Mouse (Mus musculus) cerebellum, postnatal 14 days (tissue): ENCODE results near the gene Trank1.

Source experiments
- DNase-seq, 2 experiments: peaks; one replicate each; pipeline ENCODE4 v3.0.0; 2021; ENCODE audit warnings: mixed read lengths in 2 of 2

The Trank1 gene

DNA sequence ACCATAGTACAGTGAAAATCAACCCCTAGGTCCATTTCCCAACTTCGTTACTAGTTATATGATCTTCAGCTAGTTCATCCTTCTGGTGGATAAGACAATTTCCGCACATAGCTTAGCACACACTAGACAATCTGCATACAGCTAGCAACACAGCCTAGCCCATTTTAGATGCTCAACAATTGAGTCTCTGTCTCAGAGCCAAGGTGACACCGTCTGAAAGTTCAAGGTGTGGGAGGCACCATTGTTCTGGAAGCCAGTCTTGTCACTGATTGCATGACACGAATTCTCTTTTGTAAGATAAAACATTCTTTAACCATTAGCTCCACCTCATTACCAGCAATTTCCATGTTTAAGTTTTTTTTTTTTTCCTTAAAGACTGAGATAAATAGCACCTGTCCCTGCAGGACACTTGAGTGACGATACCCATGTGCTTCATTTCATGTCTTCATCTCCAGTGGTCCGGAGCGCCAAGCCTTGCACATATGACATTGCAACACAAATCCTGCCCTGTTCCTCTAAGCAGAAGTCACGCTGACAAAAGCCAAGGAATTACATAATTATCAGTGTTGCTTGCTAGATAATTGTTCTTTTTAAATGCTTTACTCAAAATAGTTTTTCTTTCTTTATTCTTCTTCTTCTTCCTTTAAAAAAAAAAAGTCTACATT, 117.3 kb downstream of the Trank1 start:
- DNase-seq = no peak

DNA sequence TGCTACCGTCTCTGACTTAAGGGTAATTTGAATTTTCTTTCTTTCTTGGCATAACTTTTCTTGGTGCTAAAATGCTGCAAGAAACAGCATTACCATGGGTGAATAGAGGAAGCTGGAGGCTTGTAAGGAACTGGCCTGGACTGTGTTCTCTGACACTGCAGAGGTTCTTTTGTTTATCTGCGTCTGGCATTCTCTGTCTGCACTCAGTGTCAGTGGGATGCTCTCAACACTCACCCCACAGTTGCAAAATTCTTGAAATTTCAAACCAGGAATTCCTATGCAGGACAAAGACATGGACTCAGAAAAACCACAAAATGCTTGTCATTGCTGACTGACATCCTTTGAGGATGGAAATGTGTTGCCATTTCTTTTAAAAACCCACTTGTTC, 117.8 kb downstream of the Trank1 start:
- no peak for DNase-seq

DNA sequence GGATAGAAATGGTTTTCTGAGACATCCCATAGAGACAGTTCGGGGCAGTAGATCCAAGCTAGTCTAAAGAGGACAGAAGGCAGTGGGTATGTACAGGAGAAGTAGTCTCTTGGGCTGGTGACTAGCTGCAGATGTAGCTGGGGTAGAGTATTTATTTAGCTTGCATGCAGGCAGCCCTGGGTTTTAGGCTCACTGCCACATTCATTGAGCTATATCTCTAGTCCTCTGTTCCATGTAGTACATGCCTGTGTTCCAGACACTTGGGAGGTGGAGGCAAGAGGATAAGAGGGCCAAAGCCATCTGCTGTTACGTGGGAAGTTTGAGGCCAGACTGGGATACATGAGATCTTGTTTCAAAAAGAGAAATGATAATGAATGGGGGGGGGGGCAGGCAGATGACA, 123.9 kb downstream of the Trank1 start:
- DNase-seq = no peak

GRCm38 (mm10) chr9:111438904-111439835, 127.6 kb downstream of the Trank1 start, which contains the start of gene Dclk3:
Gene Dclk3, plus strand, starts transcription at chr9:111439081.
- peak; percentile 21 to 22 for DNase-seq

DNA sequence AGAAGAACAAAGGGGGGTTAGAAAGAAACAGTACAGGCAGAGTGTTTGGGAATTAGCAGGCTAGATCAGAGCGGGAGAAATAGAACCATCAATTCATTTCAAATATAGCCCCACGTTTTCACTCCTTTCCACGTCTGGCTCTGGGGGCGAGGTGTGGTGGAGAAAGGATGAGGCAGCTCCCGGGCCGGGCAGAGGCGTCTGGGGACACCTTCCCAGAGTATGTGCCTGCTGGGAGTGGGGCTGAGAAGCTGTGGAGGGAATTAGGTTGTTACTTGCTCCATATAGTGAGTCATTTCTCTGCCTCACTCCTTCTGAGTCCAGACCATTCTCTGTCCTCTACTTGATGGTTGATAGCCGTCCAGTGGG, 128.3 kb downstream of the Trank1 start:
- no peak for DNase-seq

DNA sequence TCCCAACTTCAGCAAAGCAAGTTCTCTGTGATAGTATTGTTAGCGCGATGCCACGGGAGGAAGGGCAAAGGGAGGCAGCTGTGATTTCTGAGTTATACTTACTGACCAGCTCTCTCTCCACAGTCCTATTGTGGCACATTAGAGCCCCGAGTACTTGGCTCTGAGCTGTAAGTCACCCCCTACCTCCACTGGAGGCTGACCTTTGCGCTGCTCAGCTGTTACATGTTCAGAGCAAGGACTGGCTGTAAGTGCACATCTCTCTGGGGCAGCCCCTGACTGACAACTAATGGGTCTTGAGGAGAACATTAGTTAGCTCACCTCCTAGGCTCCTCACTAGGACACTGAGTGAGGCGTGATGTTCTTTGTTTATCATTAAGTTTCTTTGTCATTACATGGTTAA, 128.9 kb downstream of the Trank1 start:
- DNase-seq = no peak

DNA sequence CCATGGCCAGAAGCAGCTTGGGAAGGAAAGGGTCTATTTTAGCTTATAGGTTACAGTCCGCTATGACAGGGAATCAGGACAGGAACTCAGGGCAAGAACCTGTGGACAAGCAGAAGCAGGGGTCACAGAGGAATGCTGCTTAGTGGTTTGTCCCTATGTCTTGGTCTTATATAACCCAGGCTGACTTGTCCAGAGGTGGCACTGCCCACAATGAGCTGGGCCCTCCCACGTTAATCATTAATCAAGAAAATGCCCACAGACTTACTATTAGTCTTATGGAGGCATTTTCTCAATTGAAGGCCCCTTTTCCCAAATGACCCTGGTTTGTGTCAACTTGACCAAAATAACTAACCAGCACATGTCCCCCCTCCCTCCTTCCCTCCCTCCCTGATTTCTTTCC, 129.6 kb downstream of the Trank1 start:
- no peak for DNase-seq
